Mouse (Mus musculus) embryonic facial prominence, embryonic 15.5 days (tissue): ENCODE results near the gene Tmem35b. TPM values are rescaled to one million over a fixed set of nuclear protein-coding genes. Genes with fewer than 3 reads are reported as not detected.

Source experiments
- ATAC-seq: fragments of 200-750 bp; cut with Nextera tagmentation; 2 replicates; pipeline ENCODE4 v1.8.0; 2017; ENCODE audit warnings: low read depth, moderate TSS enrichment; ENCODE audit not compliant: insufficient number of reproducible peaks, low FRiP score, low TSS enrichment
- H3K27ac ChIP-seq: fragments of 300-500 bp; sonication (generic); replicated peaks from 2 replicates; pipeline ENCODE4 v1.5.1; 2015; ENCODE audit warnings: mild to moderate bottlenecking, inconsistent platforms
- H3K27me3 ChIP-seq: fragments of 300-500 bp; sonication (generic); 2 replicates; pipeline ENCODE4 v1.6.1; 2015; ENCODE audit warnings: inconsistent platforms
- H3K36me3 ChIP-seq: fragments of 300-500 bp; sonication (generic); 2 replicates; pipeline ENCODE4 v1.6.1; 2015; ENCODE audit warnings: mild to moderate bottlenecking, inconsistent platforms
- H3K4me1 ChIP-seq: fragments of 300-500 bp; sonication (generic); 2 replicates; pipeline ENCODE4 v1.6.1; 2015; ENCODE audit warnings: inconsistent platforms
- H3K4me2 ChIP-seq: fragments of 300-500 bp; sonication (generic); replicated peaks from 2 replicates; pipeline ENCODE4 v1.6.1; 2015; ENCODE audit warnings: mild to moderate bottlenecking, inconsistent platforms
- H3K4me3 ChIP-seq: fragments of 300-500 bp; sonication (generic); replicated peaks from 2 replicates; pipeline ENCODE4 v1.5.1; 2015; ENCODE audit warnings: mild to moderate bottlenecking, inconsistent platforms
- H3K9ac ChIP-seq: fragments of 300-500 bp; sonication (generic); 2 replicates; pipeline ENCODE4 v1.6.1; 2015; ENCODE audit warnings: inconsistent platforms
- H3K9me3 ChIP-seq: fragments of 300-500 bp; sonication (generic); replicated peaks from 2 replicates; pipeline ENCODE4 v1.6.1; 2016; ENCODE audit warnings: inconsistent platforms
- WGBS: fragments of 180-500 bp; shearing (Covaris S2); methylation state at CpG from one replicate; pipeline ENCODE4 v1.1.7; 2015; 5-methylcytosine and 5-hydroxymethylcytosine counted together
- polyA plus RNA-seq: library from polyadenylated mRNA; unstranded; fragments of >200 nt; fragmentation: Nextera tagmentation; extraction: Ambion mirVana; gene quantifications from 2 replicates; pipeline ENCODE4 v1.2.1, GENCODE M21; 2015

The Tmem35b gene
- polyA plus RNA-seq, 1 experiment from 2014 or later = 18.1 TPM

GRCm38 (mm10) chr4:127124331-127124730 lies 840 bp downstream of the Tmem35b start:
- Histone ChIP-seq H3K4me2 (no peak overlapping the region), H3K27me3 (no peaks in the 10 kb centered on the region), H3K4me1 (peaks cover 3% of the 10 kb centered on the region; the same call in 1 of the 2 replicates), H3K9ac (no peak overlapping the region), H3K27ac (no peak overlapping the region), H3K36me3 (peaks cover 17% of the 10 kb centered on the region; the same call in 1 of the 2 replicates), H3K4me3 (no peak overlapping the region), H3K9me3 (no peaks in the 10 kb centered on the region)
- ATAC-seq = no peak
- WGBS = 87% methylated on average over 1 of the region's 1 CpGs

GRCm38 (mm10) chr4:127125834-127126463 lies 2.5 kb downstream of the Tmem35b start:
- peak overlapping the region; percentile 65 for H3K4me3 ChIP-seq
- under 1% methylated on average over 35 of the region's 35 CpGs for WGBS
- peaks cover 3% of the 10 kb centered on the region; the same call in 1 of the 2 replicates for H3K4me1 ChIP-seq
- peak overlapping the region; percentile 73 for H3K4me2 ChIP-seq
- H3K9ac ChIP-seq = peak overlapping the region; percentile 71
- H3K9me3 ChIP-seq = no peaks in the 10 kb centered on the region
- peaks cover 18% of the 10 kb centered on the region; the same call in 1 of the 2 replicates for H3K36me3 ChIP-seq
- H3K27ac ChIP-seq = peak overlapping the region; percentile 48; the same call in 1 of the 2 replicates
- H3K27me3 ChIP-seq = no peaks in the 10 kb centered on the region
- ATAC-seq = peak; percentile 90

GRCm38 (mm10) chr4:127134687-127135086 lies 11.2 kb downstream of the Tmem35b start:
- no peaks in the 10 kb centered on the region; the same call in 1 of the 2 replicates for H3K27me3 ChIP-seq
- no peaks in the 10 kb centered on the region for H3K9me3 ChIP-seq
- H3K4me1 ChIP-seq = no peaks in the 10 kb centered on the region
- H3K27ac ChIP-seq = no peak overlapping the region
- H3K4me3 ChIP-seq = no peak overlapping the region
- WGBS = 38% methylated on average over 1 of the region's 1 CpGs
- no peak overlapping the region for H3K9ac ChIP-seq
- H3K4me2 ChIP-seq = no peak overlapping the region
- no peaks in the 10 kb centered on the region for H3K36me3 ChIP-seq
- no peak for ATAC-seq

GRCm38 (mm10) chr4:127137591-127137990 lies 14.1 kb downstream of the Tmem35b start:
- H3K9ac ChIP-seq = no peak overlapping the region
- H3K27ac ChIP-seq = no peak overlapping the region
- WGBS = 73% methylated on average over 5 of the region's 5 CpGs
- H3K9me3 ChIP-seq = no peaks in the 10 kb centered on the region
- no peaks in the 10 kb centered on the region for H3K27me3 ChIP-seq
- H3K4me2 ChIP-seq = no peak overlapping the region
- ATAC-seq = no peak
- H3K4me1 ChIP-seq = no peaks in the 10 kb centered on the region
- no peak overlapping the region for H3K4me3 ChIP-seq
- no peaks in the 10 kb centered on the region for H3K36me3 ChIP-seq

GRCm38 (mm10) chr4:127138486-127138885 lies 15.0 kb downstream of the Tmem35b start:
- H3K9ac ChIP-seq = no peak overlapping the region
- 34% methylated on average over 6 of the region's 6 CpGs for WGBS
- H3K36me3 ChIP-seq = no peaks in the 10 kb centered on the region
- no peaks in the 10 kb centered on the region for H3K9me3 ChIP-seq
- H3K4me3 ChIP-seq = no peak overlapping the region
- no peak overlapping the region for H3K27ac ChIP-seq
- no peak for ATAC-seq
- no peaks in the 10 kb centered on the region for H3K4me1 ChIP-seq
- H3K4me2 ChIP-seq = no peak overlapping the region
- H3K27me3 ChIP-seq = no peaks in the 10 kb centered on the region

GRCm38 (mm10) chr4:127150031-127150430 lies 26.5 kb downstream of the Tmem35b start:
- Histone ChIP-seq H3K4me3 (no peak overlapping the region), H3K4me1 (no peaks in the 10 kb centered on the region), H3K4me2 (no peak overlapping the region), H3K36me3 (no peaks in the 10 kb centered on the region), H3K9ac (no peak overlapping the region), H3K27ac (no peak overlapping the region), H3K27me3 (no peaks in the 10 kb centered on the region), H3K9me3 (no peaks in the 10 kb centered on the region)
- ATAC-seq = no peak
- 81% methylated on average over 13 of the region's 13 CpGs for WGBS

GRCm38 (mm10) chr4:127153345-127153744 lies 29.9 kb downstream of the Tmem35b start:
- Histone ChIP-seq H3K9me3 (no peaks in the 10 kb centered on the region), H3K4me2 (no peak overlapping the region)
- WGBS = 26% methylated on average over 1 of the region's 1 CpGs

GRCm38 (mm10) chr4:127155757-127156156 lies 32.3 kb downstream of the Tmem35b start:
- no peak for ATAC-seq
- Histone ChIP-seq H3K36me3 (no peaks in the 10 kb centered on the region), H3K27me3 (no peaks in the 10 kb centered on the region), H3K4me1 (no peaks in the 10 kb centered on the region), H3K4me2 (no peak overlapping the region), H3K9ac (no peak overlapping the region), H3K9me3 (no peaks in the 10 kb centered on the region), H3K27ac (no peak overlapping the region), H3K4me3 (no peak overlapping the region)
- WGBS = 56% methylated on average over 5 of the region's 5 CpGs

More at GRCm38 (mm10) chr4:127153345-127153744, 29.9 kb downstream of the Tmem35b start:
- Histone ChIP-seq H3K27ac (no peak overlapping the region), H3K9ac (no peak overlapping the region), H3K27me3 (no peaks in the 10 kb centered on the region), H3K36me3 (no peaks in the 10 kb centered on the region), H3K4me1 (no peaks in the 10 kb centered on the region), H3K4me3 (no peak overlapping the region)
- no peak for ATAC-seq

- no peak overlapping the region for H3K4me3 ChIP-seq
- H3K4me1 ChIP-seq = no peaks in the 10 kb centered on the region
- H3K27ac ChIP-seq = no peak overlapping the region
- H3K36me3 ChIP-seq = no peaks in the 10 kb centered on the region
- ATAC-seq = no peak
- H3K9ac ChIP-seq = no peak overlapping the region
- 88% methylated on average over 4 of the region's 4 CpGs for WGBS
- no peaks in the 10 kb centered on the region for H3K27me3 ChIP-seq
- H3K9me3 ChIP-seq = no peaks in the 10 kb centered on the region
- no peak overlapping the region for H3K4me2 ChIP-seq
Measured at GRCm38 (mm10) chr4:127157746-127158145, 34.3 kb downstream of the Tmem35b start.

GRCm38 (mm10) chr4:127163926-127164325 lies 40.4 kb downstream of the Tmem35b start:
- Histone ChIP-seq H3K36me3 (no peaks in the 10 kb centered on the region), H3K27me3 (peaks cover 30% of the 10 kb centered on the region), H3K4me1 (peaks cover 13% of the 10 kb centered on the region), H3K9me3 (no peaks in the 10 kb centered on the region), H3K4me3 (no peak overlapping the region), H3K4me2 (no peak overlapping the region), H3K9ac (no peak overlapping the region), H3K27ac (no peak overlapping the region)
- ATAC-seq = no peak
- WGBS = 63% methylated on average over 8 of the region's 8 CpGs

- ATAC-seq = no peak
- peaks cover 23% of the 10 kb centered on the region for H3K4me1 ChIP-seq
- H3K9me3 ChIP-seq = no peaks in the 10 kb centered on the region
- no peak overlapping the region for H3K27ac ChIP-seq
- no peaks in the 10 kb centered on the region for H3K36me3 ChIP-seq
- H3K9ac ChIP-seq = no peak overlapping the region
- WGBS = 66% methylated on average over 5 of the region's 5 CpGs
- H3K27me3 ChIP-seq = peaks cover 58% of the 10 kb centered on the region
- H3K4me2 ChIP-seq = no peak overlapping the region
- H3K4me3 ChIP-seq = no peak overlapping the region
Measured at GRCm38 (mm10) chr4:127167096-127167495, 43.6 kb downstream of the Tmem35b start.

GRCm38 (mm10) chr4:127167731-127168130 lies 44.2 kb downstream of the Tmem35b start:
- Histone ChIP-seq H3K27ac (no peak overlapping the region), H3K27me3 (peaks cover 64% of the 10 kb centered on the region), H3K9ac (no peak overlapping the region), H3K4me3 (peak overlapping the region; percentile 60), H3K9me3 (no peaks in the 10 kb centered on the region), H3K36me3 (no peaks in the 10 kb centered on the region), H3K4me2 (peak overlapping the region; percentile 97), H3K4me1 (peaks cover 23% of the 10 kb centered on the region)
- 15% methylated on average over 8 of the region's 8 CpGs for WGBS
- no peak for ATAC-seq
